Mouse (Mus musculus) ovary, postnatal 10 days (tissue): ENCODE measurements around the gene Fam133b.
"Not testable (repeated sequence)": the region's sequence is repeated elsewhere in the genome, so short reads cannot be mapped to it uniquely, and the experiment has no call there.

Experiments used
- DNase-seq: peaks from one replicate; pipeline ENCODE4 v3.0.0; 2022; ENCODE audit warnings: low spot score

Gene Fam133b

DNA sequence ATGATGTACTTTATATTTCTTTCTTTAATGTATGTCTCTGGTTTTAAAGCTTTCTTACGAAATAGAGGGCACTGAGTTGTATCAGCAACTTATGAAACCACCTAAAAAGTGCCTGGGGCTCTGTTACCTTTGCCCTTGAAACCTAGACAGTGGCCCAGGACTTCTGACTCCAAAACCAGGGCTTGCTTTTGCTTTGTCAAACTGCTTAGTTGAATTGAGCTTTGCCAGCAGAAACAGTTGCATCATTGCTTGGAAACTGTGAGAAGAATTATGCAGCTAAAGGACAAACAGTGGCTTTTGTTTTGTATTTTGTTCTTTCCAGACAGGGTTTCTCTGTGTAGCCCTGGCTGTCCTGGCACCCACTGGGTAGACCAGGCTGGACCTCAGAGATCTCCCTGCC, 56.7 kb downstream of the Fam133b start:
- no peak for DNase-seq

DNA sequence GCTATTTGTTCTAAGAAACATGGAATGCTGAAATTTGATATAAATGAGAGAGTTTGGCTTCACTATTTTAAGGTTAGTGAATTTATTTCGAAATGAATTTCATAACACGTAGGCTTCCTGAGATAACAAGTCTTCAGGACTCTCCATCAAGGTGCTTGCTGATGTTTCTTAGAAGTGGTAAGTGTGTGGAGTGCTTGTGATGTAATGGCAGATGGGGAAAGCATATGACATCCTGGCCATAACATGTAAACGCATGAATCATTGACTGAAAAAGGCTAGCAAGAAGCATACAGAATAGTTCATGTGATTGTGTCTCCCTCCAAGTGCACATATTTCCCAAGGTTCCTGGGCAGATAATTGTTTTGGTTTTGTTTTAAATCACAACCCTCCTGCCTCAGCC, 57.2 kb downstream of the Fam133b start:
- DNase-seq = no peak

DNA sequence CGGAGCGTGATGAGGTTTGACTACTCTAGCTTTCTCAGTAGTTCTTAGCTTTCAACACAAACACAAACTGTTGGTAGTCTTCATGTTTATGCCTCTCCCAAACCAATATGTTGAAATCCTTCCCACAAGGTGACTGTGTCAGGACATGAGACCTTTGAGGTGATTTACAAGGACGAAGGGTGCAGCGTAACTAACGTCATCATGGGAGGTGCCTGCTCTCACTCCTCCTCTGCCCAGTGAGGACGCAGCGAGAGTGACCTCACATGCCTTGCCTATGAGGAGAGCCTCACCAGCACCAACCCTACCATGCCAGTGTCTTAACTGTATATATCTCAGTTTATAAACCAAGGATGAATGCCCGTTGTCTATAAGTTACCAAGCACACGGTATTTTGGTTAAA, 63.5 kb downstream of the Fam133b start:
- DNase-seq = no peak

DNA sequence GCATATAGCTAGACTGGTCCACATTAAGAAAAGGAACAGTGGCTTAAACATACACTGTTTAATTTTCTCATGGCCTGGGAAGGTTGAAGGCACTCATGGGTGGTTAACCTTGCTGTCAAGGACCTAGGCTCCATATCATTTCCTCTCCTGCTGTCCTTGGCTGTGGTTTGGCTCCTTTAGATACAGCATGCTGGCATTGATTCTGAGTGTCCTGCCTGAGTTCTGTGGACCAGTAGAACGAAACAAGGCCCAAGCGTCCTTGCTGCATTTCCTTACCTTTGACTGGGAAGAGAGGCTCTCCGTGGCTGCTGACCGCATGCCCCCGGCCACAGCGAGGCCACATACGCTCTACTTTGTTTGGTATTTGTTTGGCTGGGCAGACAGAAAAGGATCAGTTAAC, 65.6 kb downstream of the Fam133b start:
- no peak for DNase-seq

DNA sequence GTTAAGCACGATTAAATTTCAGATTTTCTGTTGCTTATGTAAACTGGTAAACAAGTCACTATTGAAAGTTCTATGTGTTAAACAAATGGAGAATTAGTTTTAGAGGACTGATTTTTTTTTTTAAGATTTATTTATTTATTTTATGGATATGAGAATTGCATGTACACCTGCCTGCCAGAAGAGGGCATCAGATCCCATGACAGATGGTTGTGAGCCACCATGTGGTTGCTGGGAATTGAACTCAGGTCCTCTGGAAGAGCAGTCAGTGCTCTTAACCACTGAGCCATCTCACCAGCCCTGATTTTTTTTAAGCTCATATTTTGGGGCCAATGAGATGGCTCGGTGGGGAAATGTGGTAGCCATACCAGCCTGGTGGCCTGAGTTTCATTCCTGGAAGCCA, 68.2 kb downstream of the Fam133b start:
- DNase-seq = not testable (repeated sequence)
